Mouse (Mus musculus): ENCODE measurements around the gene Olfr1095. TPM values are rescaled to one million over a fixed set of nuclear protein-coding genes. Genes with fewer than 3 reads are reported as not detected.

The Olfr1095 gene
- not detected for total RNA-seq (2021)
- long read RNA-seq, experiment 1: 0 reads
- long read RNA-seq, experiment 2: 0 reads

- DNase-seq: no peak
Observed at GRCm38 (mm10) chr2:86851596-86851995, at the start of gene Olfr1095. Gene Olfr1095 (minus strand): TSS chr2:86851696.

GRCm38 (mm10) chr2:86892116-86892515, 40.6 kb upstream of the Olfr1095 start, which contains the start of gene Olfr1097:
Gene Olfr1097 (minus strand): TSS chr2:86892216.
- DNase-seq: no peak

- no peak for DNase-seq
Observed at GRCm38 (mm10) chr2:86874702-86875101, 23.2 kb upstream of the Olfr1095 start, which contains the start of gene Gm13723. Gene Gm13723 (minus strand): TSS chr2:86874802.

- DNase-seq: no peak
Observed at GRCm38 (mm10) chr2:86824363-86824762, 27.1 kb downstream of the Olfr1095 start, which contains the start of gene Olfr1094. Gene Olfr1094 (plus strand): TSS chr2:86824663.

GRCm38 (mm10) chr2:86809918-86810317, 41.6 kb downstream of the Olfr1095 start, which contains the start of gene Olfr141:
Gene Olfr141 (minus strand): TSS chr2:86810018.
- DNase-seq: no peak

Other genes starting within 250 kb of the Olfr1095 start
- not detected for gene Olfr1084, start 212.0 kb downstream of the Olfr1095 start, total RNA-seq (2021)
- gene Olfr1085, start 189.7 kb downstream of the Olfr1095 start, total RNA-seq (2021): not detected
- gene Olfr1086, start 171.6 kb downstream of the Olfr1095 start, total RNA-seq (2021): not detected
- gene Olfr1087, start 153.3 kb downstream of the Olfr1095 start, total RNA-seq (2021): not detected
- gene Olfr1089, start 118.0 kb downstream of the Olfr1095 start, total RNA-seq (2021): not detected
- gene Olfr1090, start 92.7 kb downstream of the Olfr1095 start, total RNA-seq (2021): not detected
- not detected for gene Olfr1093, start 69.2 kb downstream of the Olfr1095 start, total RNA-seq (2021)
- gene Olfr141, start 41.7 kb downstream of the Olfr1095 start, total RNA-seq (2021): not detected
- not detected for gene Olfr1094, start 27.0 kb downstream of the Olfr1095 start, total RNA-seq (2021)
- not detected for gene Gm13723, start 23.1 kb upstream of the Olfr1095 start, total RNA-seq (2021)
- not detected for gene Olfr1097, start 40.5 kb upstream of the Olfr1095 start, total RNA-seq (2021)
- gene Olfr1098, start 72.8 kb upstream of the Olfr1095 start, total RNA-seq (2021): not detected
- not detected for gene Olfr1099, start 109.0 kb upstream of the Olfr1095 start, total RNA-seq (2021)
- not detected for gene Olfr1100, start 128.3 kb upstream of the Olfr1095 start, total RNA-seq (2021)
- not detected for gene Olfr1101, start 139.5 kb upstream of the Olfr1095 start, total RNA-seq (2021)
- gene Olfr1102, start 146.7 kb upstream of the Olfr1095 start, total RNA-seq (2021): not detected
- not detected for gene Olfr1104, start 175.4 kb upstream of the Olfr1095 start, total RNA-seq (2021)
- not detected for gene Olfr1105, start 184.8 kb upstream of the Olfr1095 start, total RNA-seq (2021)
- not detected for gene Olfr1106, start 200.6 kb upstream of the Olfr1095 start, total RNA-seq (2021)
- not detected for gene Olfr1107, start 224.1 kb upstream of the Olfr1095 start, total RNA-seq (2021)
- not detected for gene Olfr1109, start 244.3 kb upstream of the Olfr1095 start, total RNA-seq (2021)